Mouse (Mus musculus): Measurements from ENCODE around the gene Ibsp.

Gene Ibsp

DNA sequence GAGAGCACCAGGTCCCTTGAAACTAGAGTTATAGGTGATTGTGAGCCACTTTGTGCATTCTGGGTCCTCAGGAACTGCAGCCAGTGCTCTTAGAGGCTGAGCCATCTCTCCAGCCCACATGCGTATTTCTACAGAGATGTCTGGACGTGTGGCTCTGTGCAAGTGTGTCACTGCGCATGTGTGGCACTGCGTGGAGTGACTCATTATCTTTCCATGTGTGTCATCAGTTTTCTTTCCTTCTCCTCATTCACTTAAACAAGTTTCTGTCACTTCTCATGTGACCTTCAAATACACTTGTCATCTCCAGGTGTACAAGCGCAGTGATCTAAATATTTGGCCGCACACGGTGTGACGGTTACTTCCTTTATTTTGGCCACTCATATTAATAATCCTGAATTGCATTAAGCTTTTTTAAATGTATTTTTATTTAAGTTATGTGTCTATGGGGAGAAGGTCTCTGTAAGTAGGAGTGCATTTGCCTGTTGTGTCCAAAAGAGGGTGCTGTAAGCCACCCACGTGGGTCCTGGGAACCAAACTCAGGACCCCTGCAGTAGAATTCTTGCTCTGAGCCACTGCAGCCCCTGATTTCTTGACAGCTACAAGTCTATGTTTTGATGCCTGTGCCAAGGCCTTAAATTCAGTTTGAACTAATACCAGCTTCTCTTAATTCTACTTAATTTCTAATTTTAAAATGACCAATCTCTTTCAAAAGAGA is 45.7 kb downstream of the Ibsp start:
- no peak for DNase-seq

GRCm38 (mm10) chr5:104345241-104345630 is 46.3 kb downstream of the Ibsp start:
- no peak for DNase-seq

GRCm38 (mm10) chr5:104351041-104351440 is 52.1 kb downstream of the Ibsp start:
- DNase-seq: no peak

GRCm38 (mm10) chr5:104351874-104352273 is 52.9 kb downstream of the Ibsp start:
- no peak for DNase-seq

DNA sequence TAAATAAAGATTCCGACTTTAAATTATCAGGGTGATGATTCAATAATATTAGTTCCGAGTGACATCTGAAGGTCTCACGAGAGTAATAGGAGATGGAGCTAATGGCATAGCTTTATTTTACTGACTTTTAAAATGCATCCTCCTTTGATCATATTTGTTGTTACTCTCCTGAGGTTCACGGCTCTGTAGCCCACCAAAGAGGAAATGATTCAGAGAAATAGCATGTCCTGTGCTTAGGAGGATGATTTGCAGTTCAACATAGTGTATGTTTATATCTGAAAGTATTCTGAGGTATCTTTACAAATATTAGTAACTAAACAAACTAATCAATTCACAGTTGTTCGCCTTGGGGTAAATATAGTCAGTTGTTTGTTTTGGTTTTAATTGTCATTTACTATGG is 58.6 kb downstream of the Ibsp start:
- no peak for DNase-seq

DNA sequence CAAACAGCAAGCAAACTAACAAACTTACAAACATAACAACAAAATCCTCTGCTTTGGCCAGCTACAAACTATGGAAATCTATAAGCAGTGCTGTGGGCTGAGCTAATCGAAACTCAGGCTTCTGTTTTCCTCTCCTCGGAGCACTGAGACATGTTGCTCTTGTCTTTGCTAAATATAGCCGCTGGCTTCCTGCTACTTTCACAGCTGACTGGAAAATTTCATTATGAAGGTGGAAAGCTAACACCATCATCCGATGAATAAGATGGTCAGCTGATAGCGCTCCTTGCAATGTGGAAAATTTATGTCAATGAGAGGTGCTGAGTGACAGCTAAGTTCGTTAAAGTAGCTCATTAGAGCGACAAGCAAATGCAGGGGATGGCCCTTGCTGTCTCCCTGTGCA is 59.6 kb downstream of the Ibsp start:
- no peak for DNase-seq

GRCm38 (mm10) chr5:104359257-104359656 is 60.3 kb downstream of the Ibsp start:
- no peak for DNase-seq
